Mouse (Mus musculus) induced T-regulatory cell, adult 2 months (primary cell): Measurements from ENCODE around the gene Ehd1.

Experiments
- DNase-seq: peaks from one replicate; pipeline ENCODE4 v3.0.0-alpha.2; 2012; ENCODE audit warnings: low read depth

The Ehd1 gene

GRCm38 (mm10) chr19:6333761-6334595 is 57.5 kb downstream of the Ehd1 start:
- DNase-seq = no peak

- DNase-seq = peak; percentile 94
Observed at GRCm38 (mm10) chr19:6334673-6335457, 58.3 kb downstream of the Ehd1 start, which contains the start of gene Men1. TSS of gene Men1 (plus strand) at chr19:6334979.

DNA sequence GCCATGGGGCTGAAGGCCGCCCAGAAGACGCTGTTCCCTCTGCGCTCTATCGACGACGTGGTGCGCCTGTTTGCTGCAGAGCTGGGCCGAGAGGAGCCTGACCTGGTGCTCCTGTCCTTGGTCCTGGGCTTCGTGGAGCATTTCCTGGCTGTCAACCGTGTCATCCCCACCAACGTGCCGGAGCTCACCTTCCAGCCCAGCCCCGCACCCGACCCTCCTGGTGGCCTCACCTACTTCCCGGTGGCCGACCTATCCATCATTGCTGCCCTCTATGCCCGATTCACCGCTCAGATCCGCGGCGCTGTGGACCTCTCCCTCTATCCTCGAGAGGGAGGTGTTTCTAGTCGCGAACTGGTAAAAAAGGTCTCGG is 58.9 kb downstream of the Ehd1 start:
- peak; percentile 53 for DNase-seq

- no peak for DNase-seq
Observed at GRCm38 (mm10) chr19:6336920-6337319, 60.4 kb downstream of the Ehd1 start.

GRCm38 (mm10) chr19:6338171-6338570 is 61.6 kb downstream of the Ehd1 start:
- no peak for DNase-seq

- DNase-seq = no peak
Observed at GRCm38 (mm10) chr19:6338716-6339115, 62.2 kb downstream of the Ehd1 start.

DNA sequence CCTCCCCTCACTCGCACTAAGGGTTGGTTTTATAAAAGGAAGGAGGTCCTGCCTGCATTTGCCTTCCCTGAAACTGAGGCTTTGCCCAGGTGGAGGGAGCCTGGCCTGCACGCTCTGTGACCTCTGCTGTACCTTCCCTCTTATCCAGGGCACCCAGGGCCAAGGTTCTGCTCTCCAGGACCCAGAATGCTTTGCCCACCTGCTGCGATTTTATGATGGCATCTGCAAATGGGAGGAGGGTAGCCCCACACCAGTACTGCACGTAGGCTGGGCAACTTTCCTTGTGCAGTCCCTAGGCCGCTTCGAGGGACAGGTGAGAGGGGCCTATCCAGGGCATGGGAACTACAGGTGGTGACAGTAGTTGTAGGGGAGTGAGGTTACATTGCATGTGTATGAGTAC is 62.7 kb downstream of the Ehd1 start:
- DNase-seq = no peak

- peak; percentile 93 for DNase-seq
Observed at GRCm38 (mm10) chr19:6339890-6340504, 63.5 kb downstream of the Ehd1 start.

GRCm38 (mm10) chr19:6340524-6341452 is 64.3 kb downstream of the Ehd1 start, which contains the start of gene Map4k2:
TSS of gene Map4k2 (plus strand) at chr19:6341135.
- peak; percentile 95 for DNase-seq

- DNase-seq = peak; percentile 71
Observed at GRCm38 (mm10) chr19:6341453-6342077, 65.0 kb downstream of the Ehd1 start.

DNA sequence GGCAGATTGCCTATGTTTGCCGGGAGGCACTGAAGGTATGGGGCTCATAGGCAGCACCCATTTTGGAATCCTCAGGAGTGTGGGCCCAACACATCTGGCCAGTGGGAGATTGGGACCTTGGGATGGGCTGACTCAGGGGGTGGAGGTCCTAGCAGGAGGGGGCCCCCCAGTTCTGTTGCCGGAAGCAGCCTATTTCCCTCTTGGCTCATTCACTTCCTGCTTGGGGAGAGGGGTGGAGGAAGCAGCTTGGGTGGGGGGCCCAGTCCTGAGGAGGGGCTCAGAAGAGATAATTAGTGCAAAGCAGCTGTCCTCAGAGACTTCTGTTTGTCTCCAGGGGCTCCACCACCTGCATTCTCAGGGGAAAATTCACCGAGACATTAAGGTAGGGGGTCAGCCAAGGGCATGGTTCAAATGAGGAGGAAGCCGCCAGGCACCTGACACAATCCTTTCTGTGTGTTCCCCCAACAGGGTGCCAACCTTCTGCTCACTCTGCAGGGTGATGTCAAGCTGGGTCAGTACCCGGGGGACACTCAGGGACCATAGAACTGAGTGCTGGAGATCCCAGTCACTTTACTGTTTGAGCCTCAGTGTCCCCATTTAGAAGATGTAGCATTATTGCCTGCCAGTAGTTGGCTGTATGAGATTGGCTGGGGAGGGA is 65.9 kb downstream of the Ehd1 start:
- DNase-seq = peak; percentile 46

- peak; percentile 64 for DNase-seq
Observed at GRCm38 (mm10) chr19:6343066-6343925, 66.8 kb downstream of the Ehd1 start.

DNA sequence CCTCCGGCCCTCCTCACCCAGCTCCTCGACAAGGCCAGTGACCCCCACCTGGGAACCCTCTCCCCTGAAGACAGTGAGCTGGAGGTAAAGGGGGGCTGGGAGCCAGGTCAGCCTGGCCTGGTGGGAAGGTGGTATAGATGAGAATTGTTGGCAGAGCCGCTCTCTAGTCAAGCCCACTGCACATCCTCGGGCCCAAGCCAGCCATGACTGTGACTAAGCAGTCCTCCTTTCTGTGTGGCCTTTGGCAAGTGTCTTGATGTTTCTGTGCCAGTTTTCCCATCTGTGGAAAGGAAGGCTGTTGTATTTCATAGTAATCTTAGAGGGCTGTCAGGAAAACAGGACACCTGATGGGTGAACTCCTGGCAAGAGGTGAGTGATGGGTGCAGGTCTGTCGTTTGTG is 67.5 kb downstream of the Ehd1 start:
- no peak for DNase-seq

DNA sequence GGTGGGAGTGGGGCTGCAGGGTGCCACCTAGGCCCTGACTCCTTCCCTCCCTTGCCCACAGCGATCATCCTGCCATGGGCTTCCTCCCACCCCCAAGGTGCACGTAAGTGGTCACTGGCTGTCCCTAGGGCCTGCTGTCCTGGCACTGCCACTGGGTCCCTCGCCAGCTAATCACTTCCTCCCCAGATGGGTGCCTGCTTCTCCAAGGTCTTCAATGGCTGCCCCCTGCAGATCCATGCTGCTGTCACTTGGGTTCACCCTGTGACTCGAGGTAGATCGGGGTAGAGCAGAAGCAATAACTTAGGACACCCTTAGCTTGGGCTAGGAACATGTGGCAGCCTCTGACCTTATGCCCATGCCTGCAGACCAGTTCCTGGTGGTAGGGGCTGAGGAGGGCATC is 69.5 kb downstream of the Ehd1 start:
- DNase-seq = no peak

DNA sequence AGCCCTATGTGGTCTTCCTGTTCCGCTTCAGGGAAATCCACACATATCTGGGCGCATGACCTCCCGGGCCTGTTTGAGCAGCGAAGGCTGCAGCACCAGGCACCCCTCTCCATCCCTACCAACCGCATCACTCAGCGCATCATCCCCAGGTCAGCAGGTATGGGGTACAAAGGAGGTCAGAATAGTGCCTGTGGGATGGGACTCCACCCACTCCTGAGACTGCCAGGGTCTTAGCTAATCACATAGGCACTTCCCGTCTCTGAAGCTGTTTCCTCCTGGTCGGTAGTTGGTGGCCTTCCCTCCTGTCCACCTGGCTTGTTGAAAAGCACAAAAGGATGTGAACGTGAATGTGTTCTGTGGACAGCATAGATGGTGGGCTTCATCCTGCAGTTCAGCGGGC is 70.1 kb downstream of the Ehd1 start:
- DNase-seq = no peak

DNA sequence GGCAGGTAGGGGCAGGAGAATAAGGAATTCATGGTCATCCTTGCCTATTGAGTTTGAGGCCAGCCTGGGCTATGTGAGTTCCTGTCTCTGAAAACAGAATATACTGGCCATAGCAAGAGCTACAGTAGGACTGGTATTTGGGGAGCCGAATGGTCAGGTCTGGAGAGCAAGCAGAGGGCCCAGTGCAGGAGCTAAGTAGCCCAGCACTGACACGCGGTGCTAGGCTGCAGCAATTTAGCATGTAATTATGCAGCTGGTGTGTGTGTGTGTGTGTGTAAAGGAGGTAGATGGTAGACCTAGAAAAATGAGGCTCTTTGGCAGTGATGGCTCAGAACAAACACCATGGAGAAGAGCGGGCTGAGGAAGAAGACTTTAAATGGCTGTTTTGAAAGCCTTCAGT is 71.1 kb downstream of the Ehd1 start:
- DNase-seq = no peak

DNA sequence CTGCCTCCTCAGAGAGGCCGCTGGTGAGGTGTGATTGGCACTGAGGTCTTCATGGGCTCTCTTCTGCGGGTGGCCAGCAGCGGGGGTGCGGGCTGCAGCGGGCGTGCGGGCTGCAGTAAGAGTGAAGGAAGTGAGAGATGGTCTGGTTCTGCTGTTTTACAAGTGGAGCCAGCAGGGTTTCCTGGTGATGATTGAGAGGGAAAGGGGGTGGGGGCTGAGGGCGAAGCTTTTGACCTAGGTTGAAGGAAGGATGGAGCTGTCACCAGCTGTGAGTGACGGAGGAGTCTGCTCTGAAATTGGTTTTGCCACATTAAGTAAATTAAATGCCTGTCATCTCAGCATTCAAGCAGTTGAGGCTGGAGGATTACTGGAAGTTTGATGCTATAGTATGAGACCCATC is 72.2 kb downstream of the Ehd1 start:
- DNase-seq = no peak

DNA sequence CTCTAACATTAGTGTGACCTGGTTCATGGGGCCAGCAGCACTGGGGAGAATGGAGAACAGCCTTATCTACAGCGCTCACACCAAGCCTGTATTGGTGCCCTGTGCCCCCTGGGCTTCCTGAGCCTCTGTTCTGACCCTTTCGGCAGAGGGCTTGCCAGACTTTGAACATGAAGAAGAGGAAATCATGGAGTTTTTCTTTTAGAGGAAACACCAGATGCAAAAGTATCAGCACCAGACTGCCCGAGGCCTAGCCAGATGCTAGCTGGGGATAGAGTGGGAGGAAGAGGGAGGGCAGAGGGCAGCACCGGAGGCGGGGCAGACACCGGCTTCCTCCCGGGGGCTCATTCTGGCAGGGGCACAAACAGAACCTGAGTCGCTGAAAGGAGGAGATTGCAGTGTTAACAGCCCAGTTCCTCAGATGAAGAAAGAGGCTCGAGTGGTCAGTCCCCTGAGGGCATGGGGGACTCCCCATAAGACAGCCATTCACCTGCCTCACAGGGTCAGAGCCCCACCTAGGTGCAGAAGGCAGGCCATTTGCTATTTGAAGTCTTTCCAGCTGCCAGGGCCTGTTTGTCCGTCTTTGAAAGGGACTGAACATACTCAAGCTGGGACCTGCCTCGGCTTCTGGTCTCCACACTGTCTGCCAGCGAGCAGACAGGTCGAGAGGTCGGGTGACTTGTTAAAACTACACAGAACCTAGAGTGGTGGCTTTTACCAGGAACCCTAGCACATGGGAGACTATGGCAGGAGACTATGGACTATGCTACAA is 72.9 kb downstream of the Ehd1 start:
- no peak for DNase-seq
